Mouse (Mus musculus): ENCODE data around the gene Ppp4r2. TPM values are rescaled to one million over a fixed set of nuclear protein-coding genes. Genes with fewer than 3 reads are reported as not detected.

Gene Ppp4r2
- total RNA-seq (2015; ENCODE audit: low replicate concordance) (20.6 and 21.3 TPM in 2 replicates), total RNA-seq (2017; ENCODE audit: low replicate concordance) (46.5 and 49.8 TPM in 2 replicates)

- peak; percentile 93 for ATAC-seq (replicated peaks; ENCODE audit: low FRiP score, poor library complexity, severe bottlenecking)
Measured at GRCm38 (mm10) chr6:100833355-100833754, at the start of gene Ppp4r2. Gene Ppp4r2, plus strand, starts transcription at chr6:100833622.

DNA sequence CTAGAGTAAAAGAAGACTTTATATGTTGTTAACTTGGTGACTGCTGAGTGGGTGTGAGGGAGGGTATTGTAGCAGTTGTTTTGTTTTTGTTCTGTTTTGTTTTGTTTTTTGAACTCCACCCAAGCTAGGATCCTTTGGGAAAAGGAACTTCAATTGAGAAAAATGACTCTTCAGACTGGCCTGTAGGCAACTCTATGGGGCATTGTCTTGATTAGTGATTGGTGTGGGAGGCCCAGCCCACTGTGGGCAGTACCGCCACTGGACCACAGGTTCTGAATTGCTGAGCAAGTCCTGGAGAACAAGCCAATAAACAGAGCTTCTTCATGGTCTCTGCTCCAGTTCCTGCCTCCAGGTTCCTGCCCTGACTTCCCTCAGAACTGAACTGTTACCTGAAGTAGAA is 45.7 kb upstream of the Ppp4r2 start:
- no peak for ATAC-seq (replicated peaks; ENCODE audit: low FRiP score, poor library complexity, severe bottlenecking)

- no peak for ATAC-seq (replicated peaks; ENCODE audit: low FRiP score, poor library complexity, severe bottlenecking)
Measured at GRCm38 (mm10) chr6:100789161-100789560, 44.3 kb upstream of the Ppp4r2 start.

GRCm38 (mm10) chr6:100792055-100792659 is 41.3 kb upstream of the Ppp4r2 start:
- ATAC-seq (replicated peaks; ENCODE audit: low FRiP score, poor library complexity, severe bottlenecking), result no peak

DNA sequence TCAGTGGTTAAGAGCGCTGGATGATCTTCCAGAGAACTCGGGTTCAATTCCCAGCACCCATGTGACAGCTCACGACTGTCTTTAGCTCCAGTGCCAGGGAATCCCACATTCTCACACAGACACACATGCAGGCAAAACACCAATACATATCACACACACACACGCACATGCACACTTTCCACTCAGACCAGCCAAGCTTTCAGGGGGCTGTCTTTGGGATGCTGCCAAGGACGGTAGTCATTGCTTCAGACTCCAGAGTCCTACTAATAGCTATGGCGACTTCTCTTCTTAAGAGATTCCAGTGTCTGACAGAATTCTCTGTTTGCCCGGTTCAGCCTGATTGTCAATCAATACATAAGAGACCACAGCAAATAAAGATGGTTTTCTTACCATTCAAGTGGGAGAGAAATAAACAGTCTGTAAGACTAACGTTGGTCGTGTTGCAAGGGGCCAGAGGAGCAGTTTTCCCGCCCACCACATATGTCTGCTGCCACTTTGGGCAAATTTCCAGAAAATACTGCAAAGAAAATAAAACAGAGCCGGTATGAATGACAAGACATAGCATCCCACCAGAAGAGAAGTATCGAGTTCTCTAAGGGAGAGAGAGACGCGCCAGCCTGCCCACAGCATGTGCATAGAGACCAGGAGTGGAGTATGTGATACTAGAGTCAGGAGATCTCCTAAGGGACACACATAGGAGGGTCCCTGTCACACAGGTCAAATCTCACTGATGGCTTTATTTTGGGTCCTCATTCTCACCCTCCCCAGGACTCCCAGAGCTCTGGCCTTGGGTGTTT is 40.3 kb upstream of the Ppp4r2 start:
- no peak for ATAC-seq (replicated peaks; ENCODE audit: low FRiP score, poor library complexity, severe bottlenecking)

GRCm38 (mm10) chr6:100795797-100796196 is 37.6 kb upstream of the Ppp4r2 start:
- ATAC-seq (replicated peaks; ENCODE audit: low FRiP score, poor library complexity, severe bottlenecking), result no peak

- no peak for ATAC-seq (replicated peaks; ENCODE audit: low FRiP score, poor library complexity, severe bottlenecking)
Measured at GRCm38 (mm10) chr6:100799290-100799689, 34.1 kb upstream of the Ppp4r2 start.

GRCm38 (mm10) chr6:100799766-100800165 is 33.7 kb upstream of the Ppp4r2 start:
- ATAC-seq (replicated peaks; ENCODE audit: low FRiP score, poor library complexity, severe bottlenecking), result no peak

GRCm38 (mm10) chr6:100800497-100800955 is 32.9 kb upstream of the Ppp4r2 start:
- no peak for ATAC-seq (replicated peaks; ENCODE audit: low FRiP score, poor library complexity, severe bottlenecking)

DNA sequence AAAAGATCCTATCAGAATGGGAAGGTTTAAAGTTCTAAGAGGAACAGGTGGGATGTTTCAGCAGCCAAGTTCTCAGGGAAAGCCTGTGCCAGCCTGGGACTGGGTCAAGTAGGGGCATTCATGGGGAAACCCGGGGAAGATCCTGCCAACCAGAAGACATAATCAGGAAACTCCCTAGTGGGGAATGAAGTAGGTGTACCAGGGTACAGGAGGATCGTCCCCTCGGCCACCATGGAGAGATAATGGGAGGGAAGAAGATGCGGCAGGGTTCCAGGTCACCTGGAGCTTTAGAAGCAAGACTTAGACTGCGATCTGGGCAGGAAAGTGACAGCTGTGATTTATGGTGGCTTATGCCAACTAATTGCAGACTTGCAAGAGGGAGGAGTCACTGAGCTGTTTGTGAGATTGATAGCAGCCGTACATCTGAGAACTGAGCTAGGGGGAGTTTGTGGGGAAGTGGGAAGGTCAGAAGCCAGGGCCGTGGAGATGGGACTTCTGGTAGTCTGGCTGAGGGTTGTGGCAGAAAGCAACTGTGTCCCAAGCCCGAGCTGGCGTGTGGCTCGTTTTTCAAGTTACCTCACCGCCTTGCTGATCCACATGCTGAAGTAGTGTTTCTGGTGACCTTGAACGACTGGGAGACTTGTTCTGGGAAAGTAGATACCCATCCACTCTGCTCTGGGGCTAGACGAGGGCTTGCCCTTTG is 30.9 kb upstream of the Ppp4r2 start:
- ATAC-seq (replicated peaks; ENCODE audit: low FRiP score, poor library complexity, severe bottlenecking), result no peak

GRCm38 (mm10) chr6:100803250-100803649 is 30.2 kb upstream of the Ppp4r2 start:
- ATAC-seq (replicated peaks; ENCODE audit: low FRiP score, poor library complexity, severe bottlenecking), result no peak

GRCm38 (mm10) chr6:100807187-100807586 is 26.2 kb upstream of the Ppp4r2 start:
- ATAC-seq (replicated peaks; ENCODE audit: low FRiP score, poor library complexity, severe bottlenecking), result no peak

DNA sequence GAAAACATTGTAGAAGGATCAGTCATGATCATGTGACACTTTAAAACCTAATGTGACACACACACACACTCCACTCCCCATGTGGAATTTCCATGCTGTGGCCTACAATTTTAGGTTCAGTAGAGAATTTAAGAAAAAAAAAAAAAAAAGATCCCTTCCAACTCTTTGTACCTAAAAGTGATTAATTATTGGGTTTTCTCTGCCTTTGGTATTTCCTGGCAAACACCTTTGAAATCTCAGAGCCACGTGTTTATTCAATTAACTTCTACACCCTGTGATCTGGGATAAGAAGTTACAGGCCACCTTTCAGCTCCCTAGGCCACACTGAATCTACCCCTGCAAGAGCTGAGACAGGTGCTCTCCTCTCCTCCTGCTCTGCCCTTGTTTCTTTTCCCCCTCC is 25.7 kb upstream of the Ppp4r2 start:
- ATAC-seq (replicated peaks; ENCODE audit: low FRiP score, poor library complexity, severe bottlenecking), result no peak

- no peak for ATAC-seq (replicated peaks; ENCODE audit: low FRiP score, poor library complexity, severe bottlenecking)
Measured at GRCm38 (mm10) chr6:100808221-100808778, 25.1 kb upstream of the Ppp4r2 start.

- no peak for ATAC-seq (replicated peaks; ENCODE audit: low FRiP score, poor library complexity, severe bottlenecking)
Measured at GRCm38 (mm10) chr6:100810117-100810516, 23.3 kb upstream of the Ppp4r2 start.

GRCm38 (mm10) chr6:100811731-100812130 is 21.7 kb upstream of the Ppp4r2 start:
- no peak for ATAC-seq (replicated peaks; ENCODE audit: low FRiP score, poor library complexity, severe bottlenecking)

- ATAC-seq (replicated peaks; ENCODE audit: low FRiP score, poor library complexity, severe bottlenecking), result no peak
Measured at GRCm38 (mm10) chr6:100821367-100821766, 12.1 kb upstream of the Ppp4r2 start.

DNA sequence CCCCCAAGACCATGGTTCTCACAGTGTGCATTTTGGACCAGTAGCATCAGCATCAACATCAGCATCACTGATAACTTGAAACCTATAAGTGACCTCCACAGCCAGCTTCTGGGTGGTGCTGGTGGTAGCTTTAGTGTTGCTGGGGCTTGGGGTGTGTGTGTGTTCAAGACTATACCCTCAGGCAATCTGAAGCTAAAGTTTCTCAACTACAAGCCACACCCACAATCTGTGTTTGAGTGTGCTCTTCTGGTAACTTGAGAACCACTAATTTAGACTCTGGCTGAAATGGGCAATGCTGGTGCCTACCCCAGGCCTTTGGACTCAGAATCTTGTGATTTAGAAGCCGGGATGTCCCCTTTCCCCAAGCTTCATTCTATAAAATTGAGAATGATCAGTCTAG is 10.1 kb upstream of the Ppp4r2 start:
- no peak for ATAC-seq (replicated peaks; ENCODE audit: low FRiP score, poor library complexity, severe bottlenecking)

GRCm38 (mm10) chr6:100824381-100824965 is 8.9 kb upstream of the Ppp4r2 start:
- ATAC-seq (replicated peaks; ENCODE audit: low FRiP score, poor library complexity, severe bottlenecking), result no peak

DNA sequence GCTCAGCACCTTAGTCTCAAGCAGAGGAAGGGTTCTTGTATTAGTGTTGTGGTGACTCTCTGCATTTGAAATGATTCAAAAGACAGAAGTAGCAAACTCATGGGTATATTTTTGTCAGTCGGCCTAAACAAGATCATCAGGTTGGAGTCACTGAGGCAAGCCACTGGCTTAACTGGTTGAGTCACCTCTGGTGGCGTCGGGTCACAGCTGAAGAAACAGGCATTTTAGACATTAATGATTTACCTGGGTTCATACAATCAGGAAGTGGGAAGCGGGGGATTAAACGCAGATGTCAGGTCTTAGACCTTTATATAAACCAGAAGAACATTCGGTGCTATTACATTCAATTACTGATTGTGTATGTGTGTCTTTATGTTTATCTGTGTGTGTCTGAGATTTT is 7.4 kb upstream of the Ppp4r2 start:
- ATAC-seq (replicated peaks; ENCODE audit: low FRiP score, poor library complexity, severe bottlenecking), result no peak

All from erythroblast, adult 5-6 weeks (primary cell).